Mouse (Mus musculus): ENCODE measurements around the gene Orc3.
"Not testable (repeated sequence)": the region's sequence is repeated elsewhere in the genome, so short reads cannot be mapped to it uniquely, and the experiment has no call there.

Gene Orc3

DNA sequence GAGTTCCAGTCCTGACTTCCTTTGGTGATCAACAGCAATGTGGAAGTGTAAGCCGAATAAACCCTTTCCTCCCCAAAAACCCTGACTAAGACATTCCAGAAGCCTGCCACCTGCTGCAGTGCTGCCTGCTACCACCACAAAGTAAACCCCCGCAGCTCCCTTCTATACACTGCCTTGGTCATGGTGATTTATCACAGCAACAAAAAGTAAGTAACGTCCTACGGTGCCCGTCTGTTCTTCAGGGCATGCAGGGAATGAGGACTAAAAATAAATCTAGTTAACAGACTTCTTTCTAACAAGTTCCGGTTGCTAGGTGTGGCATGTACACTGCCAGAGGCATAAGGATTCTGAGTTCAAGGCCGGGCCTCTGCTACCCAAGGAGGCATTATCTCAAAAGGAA, 32.8 kb downstream of the Orc3 start:
- DNase-seq = no peak

- not testable (repeated sequence) for DNase-seq
These were observed 33.3 kb downstream of the Orc3 start for GRCm38 (mm10) chr4:34581489-34581888.

GRCm38 (mm10) chr4:34579215-34579614, 35.5 kb downstream of the Orc3 start:
- DNase-seq = no peak

GRCm38 (mm10) chr4:34577028-34577427, 37.7 kb downstream of the Orc3 start:
- no peak for DNase-seq

- DNase-seq = no peak
These were observed 41.9 kb downstream of the Orc3 start for GRCm38 (mm10) chr4:34572876-34573275.

DNA sequence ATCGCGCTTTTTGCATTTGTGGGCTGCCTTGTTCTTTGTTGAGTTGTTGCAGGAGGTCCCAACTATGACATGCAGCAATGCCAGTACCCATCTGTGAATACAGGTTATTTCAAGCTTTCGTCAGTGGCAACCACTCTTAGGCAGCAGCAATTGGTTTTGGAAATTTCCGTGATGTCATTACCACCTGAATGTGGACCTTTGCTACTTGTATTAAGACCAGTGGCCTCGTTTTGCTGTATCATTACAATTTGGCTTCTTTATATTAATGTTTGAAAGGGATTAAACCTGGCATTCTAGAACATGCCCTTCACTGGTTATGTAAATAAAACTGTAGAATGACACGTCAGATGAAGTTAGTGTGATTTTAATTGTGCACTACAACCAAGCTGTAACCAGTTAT, 48.5 kb downstream of the Orc3 start:
- DNase-seq = no peak

DNA sequence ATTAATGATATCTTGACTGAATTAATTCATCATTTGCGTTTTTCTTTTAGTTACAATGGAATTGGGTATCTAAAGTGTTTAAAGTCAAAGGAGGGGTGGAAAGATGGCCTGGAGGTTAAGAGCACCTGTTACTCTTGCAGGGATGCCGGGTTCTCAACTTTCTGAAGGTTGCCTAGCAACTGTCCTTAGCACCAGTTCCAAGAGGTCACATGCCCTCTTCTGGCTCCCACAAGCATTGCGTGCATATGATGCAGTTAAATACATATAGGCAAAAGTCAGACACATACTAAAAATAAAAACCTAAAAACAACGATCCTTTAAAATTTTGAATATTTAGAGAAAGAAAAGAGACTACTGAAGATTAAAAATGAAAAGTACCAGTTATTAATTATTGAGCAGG, 53.8 kb downstream of the Orc3 start:
- DNase-seq = peak; percentile 31

DNA sequence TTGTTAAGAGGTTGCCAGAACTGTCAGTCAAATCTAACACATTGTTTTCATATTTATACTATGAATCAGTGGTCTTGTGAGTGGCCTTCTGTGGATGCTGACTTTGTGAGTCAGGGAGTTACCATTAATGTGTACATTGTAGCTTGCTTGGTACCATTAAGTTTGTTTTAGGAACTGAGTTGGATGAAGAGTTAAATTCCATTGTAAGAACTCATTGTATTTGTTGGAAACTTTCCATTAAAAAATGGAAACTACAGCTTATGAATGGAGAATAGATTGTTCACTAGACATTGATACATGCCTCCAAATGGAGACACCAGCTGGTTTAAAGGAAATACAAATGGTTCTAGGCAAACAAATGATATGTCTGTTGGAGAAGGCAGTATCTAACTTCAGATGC, 58.6 kb downstream of the Orc3 start:
- DNase-seq = no peak

DNA sequence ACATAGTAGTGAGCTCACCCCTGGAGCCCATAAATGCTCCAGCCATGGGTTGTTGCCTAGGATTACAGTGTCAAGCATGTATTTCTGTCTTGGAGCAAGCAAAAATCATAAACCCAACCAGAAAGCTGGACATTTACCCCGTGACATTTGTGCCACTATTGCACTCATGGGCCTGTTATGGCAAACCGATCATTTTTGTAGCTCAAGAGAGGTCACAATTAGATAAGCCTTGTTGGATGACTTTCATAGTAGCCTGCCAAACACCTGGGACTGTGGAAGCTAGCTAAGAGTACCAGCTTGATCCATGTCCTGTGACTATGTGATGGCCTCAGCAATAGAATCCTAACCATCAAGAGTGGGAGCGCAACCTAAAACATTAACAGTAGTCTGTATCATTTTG, 59.1 kb downstream of the Orc3 start:
- DNase-seq = no peak

DNA sequence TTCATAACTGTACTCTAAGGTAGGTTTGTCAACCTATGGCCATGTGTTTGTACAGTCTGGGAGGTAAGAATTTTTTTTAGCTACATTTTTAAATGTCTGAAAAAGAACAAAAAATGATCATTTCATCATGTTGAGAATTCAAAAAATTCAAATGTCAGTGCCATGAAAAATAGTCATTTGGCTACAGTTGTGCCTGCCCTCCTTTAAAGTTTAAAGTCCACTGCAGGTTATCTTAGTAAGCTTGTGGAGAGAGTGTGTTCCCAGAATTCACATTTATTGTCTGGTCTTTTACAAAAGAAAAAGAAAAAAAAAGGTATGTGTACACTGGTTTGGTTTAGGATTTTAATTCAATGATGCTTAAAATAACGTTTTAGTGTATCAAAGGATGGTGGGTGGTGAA, 60.1 kb downstream of the Orc3 start:
- no peak for DNase-seq

GRCm38 (mm10) chr4:34551966-34552365, 62.8 kb downstream of the Orc3 start:
- no peak for DNase-seq

DNA sequence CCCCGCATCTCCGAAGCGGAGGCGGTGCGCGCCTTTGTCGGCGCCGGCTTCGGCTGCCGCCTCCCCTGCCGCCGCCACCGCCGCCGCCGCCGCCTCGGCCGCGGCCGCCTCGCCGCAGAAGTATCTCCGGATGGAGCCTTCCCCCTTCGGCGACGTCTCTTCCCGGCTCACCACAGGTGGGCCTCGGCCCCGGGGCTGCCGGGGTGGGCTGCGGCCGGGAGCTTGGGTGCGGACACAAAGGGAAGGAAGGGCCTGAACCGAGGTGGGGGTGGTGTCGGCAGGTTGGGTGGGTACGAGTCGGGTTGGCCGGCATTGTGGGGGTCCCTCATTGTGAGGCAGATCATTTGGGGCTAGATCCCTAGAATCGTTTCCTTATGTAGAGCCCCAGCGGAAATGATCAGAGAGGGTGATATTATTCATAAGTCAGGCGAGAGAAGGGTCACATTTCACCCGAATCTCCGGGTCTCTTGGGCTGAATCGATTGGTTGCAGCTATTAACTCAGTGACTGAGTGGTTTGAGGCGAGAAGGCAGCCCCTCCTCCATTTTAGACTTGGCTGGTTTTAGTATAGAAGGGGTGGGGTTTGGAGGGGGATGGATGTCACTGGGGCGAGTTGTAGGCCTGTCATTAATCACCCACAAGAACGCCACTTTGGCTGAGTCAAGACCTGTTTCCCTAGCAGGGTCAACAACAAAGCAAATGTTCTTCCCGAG, 63.5 kb downstream of the Orc3 start:
- peak; percentile 71 for DNase-seq

- DNase-seq = no peak
These were observed 64.0 kb downstream of the Orc3 start, which contains the start of gene Akirin2 for GRCm38 (mm10) chr4:34550748-34551097. TSS of gene Akirin2 (plus strand) at chr4:34550937.

DNA sequence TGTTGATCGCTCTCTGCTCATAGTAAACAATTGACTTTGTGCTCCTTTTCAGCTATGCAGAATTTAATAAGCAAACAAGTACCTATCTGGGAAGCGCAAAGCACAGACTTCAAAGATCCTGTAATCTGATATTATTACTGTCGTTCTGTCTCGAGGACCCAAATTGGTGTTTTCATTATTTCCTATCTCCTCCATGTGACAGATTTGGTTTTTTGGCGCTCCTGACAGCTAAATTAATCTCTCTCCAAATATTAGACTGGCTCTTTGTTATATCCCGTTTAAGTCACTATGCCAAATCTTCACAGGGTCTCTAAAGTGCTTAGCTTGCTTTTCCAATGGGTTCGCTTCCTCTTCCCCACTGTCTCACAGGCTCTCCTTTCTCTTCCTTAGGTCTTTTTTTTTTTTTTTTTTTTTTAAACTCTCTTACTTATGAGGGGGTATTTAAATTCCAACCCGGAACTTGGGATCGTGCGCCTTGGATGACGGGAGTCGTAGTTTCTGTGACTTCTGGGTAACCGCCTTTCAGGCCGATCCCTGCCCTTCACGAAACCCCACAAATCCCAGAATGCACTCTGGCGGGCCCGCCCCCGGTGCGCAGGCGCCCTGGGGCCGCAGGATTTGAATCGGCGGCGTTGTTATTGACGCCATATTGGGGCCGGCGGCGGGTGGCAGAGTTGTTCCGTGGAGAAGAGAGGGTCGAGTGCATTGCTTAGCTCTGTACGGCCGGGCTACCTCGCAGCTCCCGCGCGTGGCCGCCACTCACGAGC, 64.6 kb downstream of the Orc3 start:
- DNase-seq = peak; percentile 97

GRCm38 (mm10) chr4:34529941-34530340, 84.8 kb downstream of the Orc3 start:
- DNase-seq = peak; percentile 86

DNA sequence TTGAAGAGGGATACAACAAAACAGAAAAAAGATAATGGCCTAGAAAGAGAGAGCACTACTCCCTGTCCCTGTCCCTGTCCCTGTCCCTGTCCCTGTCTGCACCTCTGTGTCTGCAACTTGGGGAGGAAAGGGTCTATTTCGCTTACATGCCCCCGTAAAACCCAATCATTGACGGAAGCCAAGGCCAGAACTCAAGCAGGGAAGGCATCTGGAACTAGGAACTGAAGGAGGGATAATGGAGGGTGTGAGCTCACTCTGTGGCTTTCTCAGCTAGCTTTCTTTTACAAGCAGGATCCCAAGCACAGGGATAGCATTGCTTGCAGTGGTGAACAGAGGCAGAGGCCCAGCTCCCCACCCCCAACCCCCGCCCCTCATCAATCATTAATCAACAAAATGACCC, 85.4 kb downstream of the Orc3 start:
- DNase-seq = no peak

- no peak for DNase-seq
These were observed 86.2 kb downstream of the Orc3 start for GRCm38 (mm10) chr4:34528430-34529100.

DNA sequence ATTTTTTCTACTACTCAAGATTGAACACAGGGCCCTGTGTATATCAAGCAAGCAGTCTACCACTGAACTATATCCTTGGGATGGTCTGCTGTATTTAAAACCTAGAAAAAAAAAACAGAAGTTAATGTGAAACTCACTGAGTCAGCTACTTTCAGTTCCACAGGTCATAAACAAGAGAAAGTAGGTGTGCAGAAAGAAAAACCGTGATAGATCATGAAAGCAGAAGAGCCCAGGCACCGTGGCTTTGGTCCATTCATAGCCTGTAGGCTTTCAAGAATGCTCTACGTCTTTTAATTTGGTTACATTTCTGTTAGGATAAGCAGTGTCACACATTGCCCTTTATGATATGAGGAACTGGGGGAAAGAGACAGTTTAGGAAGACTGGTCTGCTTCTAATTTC, 88.0 kb downstream of the Orc3 start:
- no peak for DNase-seq

GRCm38 (mm10) chr4:34523586-34523985, 91.2 kb downstream of the Orc3 start:
- peak; percentile 38 for DNase-seq

DNA sequence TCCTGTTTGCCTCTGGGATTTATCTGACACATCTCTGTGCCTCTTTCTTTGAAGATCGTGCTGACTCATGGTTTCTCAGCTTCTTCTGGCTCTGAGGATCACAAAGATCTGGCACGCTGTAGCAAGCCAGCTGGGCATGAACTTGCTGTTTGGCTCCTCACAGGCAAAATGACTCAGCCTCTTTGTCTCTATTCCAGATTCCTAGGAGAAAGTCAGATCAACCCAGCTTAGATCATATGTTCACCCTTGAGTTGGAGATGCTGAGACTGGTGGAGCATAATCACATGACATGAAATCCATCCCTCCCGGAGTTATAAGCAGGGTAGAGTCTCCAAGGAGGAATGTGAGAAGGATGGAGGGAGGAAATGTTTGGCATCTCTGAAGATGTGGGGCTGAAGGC, 91.9 kb downstream of the Orc3 start:
- peak; percentile 93 for DNase-seq
